Mouse (Mus musculus): Measurements from ENCODE around the gene Tph2. TPM values are rescaled to one million over a fixed set of nuclear protein-coding genes. Genes with fewer than 3 reads are reported as not detected.

Tph2 gene
- polyA plus RNA-seq, 1 experiment from 2014 or later: not detected

GRCm38 (mm10) chr10:115175591-115175991 lies 9.2 kb downstream of the Tph2 start:
- H3K36me3 ChIP-seq (replicated peaks): no peaks in the 10 kb centered on the region
- H3K4me1 ChIP-seq: peaks cover 11% of the 10 kb centered on the region; the same call in 1 of the 2 replicates
- no peaks in the 10 kb centered on the region for H3K9me3 ChIP-seq
- no peak overlapping the region for H3K9ac ChIP-seq
- H3K4me3 ChIP-seq (replicated peaks): no peak overlapping the region
- 51% methylated on average over 12 of the region's 12 CpGs for WGBS
- H3K27me3 ChIP-seq: no peaks in the 10 kb centered on the region
- ATAC-seq (ENCODE audit: low FRiP score): peak; percentile 52; the same call in 1 of the 2 replicates
- H3K27ac ChIP-seq: no peak overlapping the region
- H3K4me2 ChIP-seq: peak overlapping the region; percentile 27; the same call in 1 of the 2 replicates

GRCm38 (mm10) chr10:115173336-115173735 lies 11.5 kb downstream of the Tph2 start:
- Histone ChIP-seq H3K36me3 (replicated peaks) (no peaks in the 10 kb centered on the region), H3K4me2 (no peak overlapping the region), H3K27ac (no peak overlapping the region), H3K27me3 (no peaks in the 10 kb centered on the region), H3K4me3 (replicated peaks) (no peak overlapping the region), H3K4me1 (peaks cover 14% of the 10 kb centered on the region; the same call in 1 of the 2 replicates), H3K9me3 (no peaks in the 10 kb centered on the region), H3K9ac (no peak overlapping the region)
- ATAC-seq (ENCODE audit: low FRiP score): no peak
- WGBS: 84% methylated on average over 10 of the region's 10 CpGs

GRCm38 (mm10) chr10:115171351-115171818 lies 13.4 kb downstream of the Tph2 start:
- Histone ChIP-seq H3K4me2 (no peak overlapping the region), H3K27me3 (no peaks in the 10 kb centered on the region), H3K27ac (0 out of 2 replicates have a peak overlapping the region, but pooled peaks have one; percentile 13), H3K9ac (no peak overlapping the region), H3K4me1 (peaks cover 14% of the 10 kb centered on the region; the same call in 1 of the 2 replicates), H3K36me3 (replicated peaks) (no peaks in the 10 kb centered on the region), H3K9me3 (no peaks in the 10 kb centered on the region), H3K4me3 (replicated peaks) (no peak overlapping the region)
- 59% methylated on average over 8 of the region's 8 CpGs for WGBS
- no peak; the same call in 1 of the 2 replicates for ATAC-seq (ENCODE audit: low FRiP score)

GRCm38 (mm10) chr10:115170496-115171350 lies 14.1 kb downstream of the Tph2 start:
- Histone ChIP-seq H3K4me1 (peaks cover 14% of the 10 kb centered on the region; the same call in 1 of the 2 replicates), H3K27ac (no peak overlapping the region), H3K36me3 (replicated peaks) (no peaks in the 10 kb centered on the region), H3K9ac (no peak overlapping the region), H3K27me3 (no peaks in the 10 kb centered on the region), H3K9me3 (no peaks in the 10 kb centered on the region), H3K4me3 (replicated peaks) (no peak overlapping the region), H3K4me2 (no peak overlapping the region)
- WGBS: 83% methylated on average over 7 of the region's 7 CpGs
- no peak for ATAC-seq (ENCODE audit: low FRiP score)

- Histone ChIP-seq H3K27ac (no peak overlapping the region), H3K4me3 (replicated peaks) (no peak overlapping the region)
Measured at GRCm38 (mm10) chr10:115169410-115169809, 15.4 kb downstream of the Tph2 start.

GRCm38 (mm10) chr10:115160289-115160688 lies 24.5 kb downstream of the Tph2 start:
- H3K4me3 ChIP-seq (replicated peaks): no peak overlapping the region
- no peak overlapping the region for H3K4me2 ChIP-seq
- H3K27me3 ChIP-seq: no peaks in the 10 kb centered on the region
- H3K27ac ChIP-seq: no peak overlapping the region
- 70% methylated on average over 5 of the region's 5 CpGs for WGBS
- ATAC-seq (ENCODE audit: low FRiP score): no peak
- H3K9ac ChIP-seq: no peak overlapping the region
- no peaks in the 10 kb centered on the region for H3K36me3 ChIP-seq (replicated peaks)
- H3K9me3 ChIP-seq: no peaks in the 10 kb centered on the region
- H3K4me1 ChIP-seq: no peaks in the 10 kb centered on the region

More at GRCm38 (mm10) chr10:115169410-115169809, 15.4 kb downstream of the Tph2 start:
- H3K4me1 ChIP-seq: peaks cover 14% of the 10 kb centered on the region; the same call in 1 of the 2 replicates
- H3K9me3 ChIP-seq: no peaks in the 10 kb centered on the region
- H3K27me3 ChIP-seq: no peaks in the 10 kb centered on the region
- H3K4me2 ChIP-seq: no peak overlapping the region
- no peak overlapping the region for H3K9ac ChIP-seq
- H3K36me3 ChIP-seq (replicated peaks): no peaks in the 10 kb centered on the region
- WGBS: 25% methylated on average over 9 of the region's 9 CpGs
- ATAC-seq (ENCODE audit: low FRiP score): peak; percentile 72

- Histone ChIP-seq H3K27ac (no peak overlapping the region), H3K4me1 (no peaks in the 10 kb centered on the region), H3K4me2 (no peak overlapping the region), H3K27me3 (no peaks in the 10 kb centered on the region), H3K9me3 (no peaks in the 10 kb centered on the region), H3K9ac (no peak overlapping the region), H3K36me3 (replicated peaks) (no peaks in the 10 kb centered on the region), H3K4me3 (replicated peaks) (no peak overlapping the region)
- 69% methylated on average over 5 of the region's 5 CpGs for WGBS
- peak; percentile 23; the same call in 1 of the 2 replicates for ATAC-seq (ENCODE audit: low FRiP score)
Measured at GRCm38 (mm10) chr10:115147308-115147707, 37.5 kb downstream of the Tph2 start.

- Histone ChIP-seq H3K4me2 (no peak overlapping the region), H3K27ac (no peak overlapping the region), H3K27me3 (no peaks in the 10 kb centered on the region), H3K4me1 (no peaks in the 10 kb centered on the region), H3K9ac (no peak overlapping the region), H3K9me3 (no peaks in the 10 kb centered on the region), H3K36me3 (replicated peaks) (no peaks in the 10 kb centered on the region), H3K4me3 (replicated peaks) (no peak overlapping the region)
- WGBS: 88% methylated on average over 8 of the region's 8 CpGs
- no peak for ATAC-seq (ENCODE audit: low FRiP score)
Measured at GRCm38 (mm10) chr10:115146257-115146898, 38.4 kb downstream of the Tph2 start.

GRCm38 (mm10) chr10:115144542-115144941 lies 40.3 kb downstream of the Tph2 start:
- 30% methylated on average over 5 of the region's 5 CpGs for WGBS
- no peak for ATAC-seq (ENCODE audit: low FRiP score)
- Histone ChIP-seq H3K4me3 (replicated peaks) (no peak overlapping the region), H3K4me2 (no peak overlapping the region), H3K36me3 (replicated peaks) (no peaks in the 10 kb centered on the region), H3K4me1 (no peaks in the 10 kb centered on the region), H3K27ac (no peak overlapping the region), H3K9ac (no peak overlapping the region), H3K27me3 (no peaks in the 10 kb centered on the region), H3K9me3 (no peaks in the 10 kb centered on the region)

GRCm38 (mm10) chr10:115143641-115144040 lies 41.2 kb downstream of the Tph2 start:
- H3K4me2 ChIP-seq: no peak overlapping the region
- no peaks in the 10 kb centered on the region for H3K4me1 ChIP-seq
- no peak overlapping the region for H3K9ac ChIP-seq
- no peak for ATAC-seq (ENCODE audit: low FRiP score)
- H3K9me3 ChIP-seq: no peaks in the 10 kb centered on the region
- H3K36me3 ChIP-seq (replicated peaks): no peaks in the 10 kb centered on the region
- 61% methylated on average over 6 of the region's 6 CpGs for WGBS
- H3K4me3 ChIP-seq (replicated peaks): no peak overlapping the region
- H3K27ac ChIP-seq: no peak overlapping the region
- no peaks in the 10 kb centered on the region for H3K27me3 ChIP-seq

- no peak for ATAC-seq (ENCODE audit: low FRiP score)
- Histone ChIP-seq H3K27me3 (no peaks in the 10 kb centered on the region), H3K9ac (no peak overlapping the region), H3K36me3 (replicated peaks) (no peaks in the 10 kb centered on the region), H3K27ac (no peak overlapping the region), H3K4me3 (replicated peaks) (no peak overlapping the region), H3K9me3 (no peaks in the 10 kb centered on the region), H3K4me1 (no peaks in the 10 kb centered on the region), H3K4me2 (no peak overlapping the region)
- WGBS: 79% methylated on average over 6 of the region's 7 CpGs
Measured at GRCm38 (mm10) chr10:115137016-115137415, 47.8 kb downstream of the Tph2 start.

- H3K36me3 ChIP-seq (replicated peaks): no peaks in the 10 kb centered on the region
Measured at GRCm38 (mm10) chr10:115127907-115128306, 56.9 kb downstream of the Tph2 start.

More at GRCm38 (mm10) chr10:115127907-115128306, 56.9 kb downstream of the Tph2 start:
- no peak for ATAC-seq (ENCODE audit: low FRiP score)
- Histone ChIP-seq H3K4me3 (replicated peaks) (no peak overlapping the region), H3K4me2 (no peak overlapping the region), H3K9me3 (no peaks in the 10 kb centered on the region), H3K27me3 (no peaks in the 10 kb centered on the region), H3K4me1 (peaks cover 13% of the 10 kb centered on the region), H3K9ac (no peak overlapping the region), H3K27ac (no peak overlapping the region)
- WGBS: 65% methylated on average over 1 of the region's 1 CpGs
